Mouse (Mus musculus) lung, embryonic 14.5 days (tissue): ENCODE data around the gene Fam193a. TPM values are rescaled to one million over a fixed set of nuclear protein-coding genes. Genes with fewer than 3 reads are reported as not detected.
A peak's percentile ranks its signal among the peaks of the same experiment; 100 is the strongest.

ENCODE experiments used
- ATAC-seq: fragments of 200-750 bp; cut with Nextera tagmentation; 2 replicates; pipeline ENCODE4 v1.8.0; 2017; ENCODE audit warnings: mild to moderate bottlenecking, moderate TSS enrichment, moderate library complexity; ENCODE audit not compliant: insufficient read depth
- DNase-seq: peaks from one replicate; pipeline ENCODE4 v3.0.0-alpha.2; 2015
- H3K27ac ChIP-seq: fragments of 300-500 bp; sonication (generic); 2 replicates; pipeline ENCODE4 v1.5.1; 2014; ENCODE audit warnings: low read depth, mild to moderate bottlenecking, moderate library complexity
- H3K27me3 ChIP-seq: fragments of 300-500 bp; sonication (generic); 2 replicates; pipeline ENCODE4 v1.6.1; 2014; ENCODE audit warnings: low read length, control low read depth; ENCODE audit not compliant: insufficient read depth
- H3K36me3 ChIP-seq: fragments of 300-500 bp; sonication (generic); 2 replicates; pipeline ENCODE4 v1.6.1; 2014; ENCODE audit warnings: control low read depth; ENCODE audit not compliant: insufficient read depth
- H3K4me1 ChIP-seq: fragments of 300-500 bp; sonication (generic); 2 replicates; pipeline ENCODE4 v1.6.1; 2014; ENCODE audit warnings: antibody characterized with exemption, control low read depth; ENCODE audit not compliant: insufficient read depth
- H3K4me2 ChIP-seq: fragments of 300-500 bp; sonication (generic); 2 replicates; pipeline ENCODE4 v1.6.1; 2014; ENCODE audit warnings: mild to moderate bottlenecking
- H3K4me3 ChIP-seq: fragments of 300-500 bp; sonication (generic); 2 replicates; pipeline ENCODE4 v1.5.1; 2014; ENCODE audit warnings: low read depth, low read length
- H3K9ac ChIP-seq: fragments of 300-500 bp; sonication (generic); 2 replicates; pipeline ENCODE4 v1.6.1; 2014
- H3K9me3 ChIP-seq: fragments of 300-500 bp; sonication (generic); 2 replicates; pipeline ENCODE4 v1.6.1; 2016; ENCODE audit warnings: low read depth, low read length, control low read depth
- CTCF ChIP-seq: IDR thresholded peaks from 2 replicates; pipeline ENCODE4 v1.5.1; 2016; ENCODE audit warnings: antibody characterized with exemption, low read depth
- WGBS: fragments of 180-500 bp; shearing (Covaris S2); extraction: QIAGEN DNeasy Blood & Tissue Kit; methylation state at CpG from one replicate; pipeline ENCODE4 v1.1.7; 2014; 5-methylcytosine and 5-hydroxymethylcytosine counted together
- polyA plus RNA-seq: library from polyadenylated mRNA; unstranded; fragments of >200 nt; fragmentation: Nextera tagmentation; extraction: Ambion mirVana; gene quantifications from 2 replicates; pipeline ENCODE4 v1.2.1, GENCODE M21; 2014

The Fam193a gene
- polyA plus RNA-seq, 1 experiment from 2014 or later: 14.9 TPM

GRCm38 (mm10) chr5:34335539-34336096 lies 34.1 kb upstream of the Fam193a start:
- DNase-seq (peak; percentile 57), ATAC-seq (peak; percentile 69)
- no peak for TF ChIP-seq CTCF
- H3K9ac ChIP-seq: peak overlapping the region; percentile 99
- H3K9me3 ChIP-seq: no peaks in the 10 kb centered on the region
- no peaks in the 10 kb centered on the region for H3K27me3 ChIP-seq
- 2% methylated on average over 21 of the region's 21 CpGs for WGBS
- H3K4me3 ChIP-seq: peak overlapping the region; percentile 99
- peak overlapping the region; percentile 69 for H3K4me2 ChIP-seq
- peak overlapping the region; percentile 90 for H3K27ac ChIP-seq
- H3K36me3 ChIP-seq: no peaks in the 10 kb centered on the region
- peaks cover 7% of the 10 kb centered on the region; the same call in 1 of the 2 replicates for H3K4me1 ChIP-seq

GRCm38 (mm10) chr5:34336097-34336774 lies 33.5 kb upstream of the Fam193a start, which contains the start of gene Rnf4:
TSS of gene Rnf4 (plus strand) at chr5:34336289.
- peak; percentile 97 for ATAC-seq
- Histone ChIP-seq H3K27ac (peak within 1 kb of the TSS; percentile 99), H3K4me3 (peak within 1 kb of the TSS; percentile 99), H3K27me3 (no peaks in the 10 kb centered on the region), H3K4me1 (peaks cover 7% of the 10 kb centered on the region; the same call in 1 of the 2 replicates), H3K9me3 (no peaks in the 10 kb centered on the region), H3K4me2 (peak within 1 kb of the TSS; percentile 92), H3K36me3 (no peaks in the 10 kb centered on the region), H3K9ac (peak within 1 kb of the TSS; percentile 99)
- no peak for TF ChIP-seq CTCF
- DNase-seq: peak; percentile 99
- WGBS: under 1% methylated on average over 58 of the region's 67 CpGs

- Histone ChIP-seq H3K4me1 (peaks cover 7% of the 10 kb centered on the region; the same call in 1 of the 2 replicates), H3K9ac (peak overlapping the region; percentile 99), H3K36me3 (no peaks in the 10 kb centered on the region), H3K9me3 (no peaks in the 10 kb centered on the region), H3K27me3 (no peaks in the 10 kb centered on the region), H3K4me2 (peak overlapping the region; percentile 92), H3K27ac (peak overlapping the region; percentile 99), H3K4me3 (peak overlapping the region; percentile 99)
- no peak for TF ChIP-seq CTCF
- WGBS: under 1% methylated on average over 42 of the region's 42 CpGs
- ATAC-seq (peak; percentile 53), DNase-seq (peak; percentile 79)
Observed at GRCm38 (mm10) chr5:34336775-34337450, 32.8 kb upstream of the Fam193a start.

- DNase-seq (no peak), ATAC-seq (no peak)
- Histone ChIP-seq H3K4me3 (no peak overlapping the region), H3K4me1 (peaks cover 7% of the 10 kb centered on the region; the same call in 1 of the 2 replicates), H3K27ac (no peak overlapping the region), H3K27me3 (no peaks in the 10 kb centered on the region), H3K4me2 (no peak overlapping the region), H3K9ac (no peak overlapping the region), H3K36me3 (peaks cover 23% of the 10 kb centered on the region), H3K9me3 (no peaks in the 10 kb centered on the region)
- WGBS: 94% methylated on average over 6 of the region's 6 CpGs
- no peak for TF ChIP-seq CTCF
Observed at GRCm38 (mm10) chr5:34340246-34340645, 29.5 kb upstream of the Fam193a start.

- Histone ChIP-seq H3K36me3 (peaks cover 95% of the 10 kb centered on the region), H3K27ac (no peak overlapping the region), H3K9me3 (no peaks in the 10 kb centered on the region), H3K27me3 (no peaks in the 10 kb centered on the region), H3K4me2 (no peak overlapping the region), H3K9ac (no peak overlapping the region), H3K4me3 (no peak overlapping the region), H3K4me1 (no peaks in the 10 kb centered on the region)
- ATAC-seq (no peak), DNase-seq (no peak)
- TF ChIP-seq CTCF: no peak
- 94% methylated on average over 3 of the region's 3 CpGs for WGBS
Observed at GRCm38 (mm10) chr5:34352084-34352631, 17.6 kb upstream of the Fam193a start.

- no peak for TF ChIP-seq CTCF
- 89% methylated on average over 3 of the region's 3 CpGs for WGBS
- no peak overlapping the region for H3K27ac ChIP-seq
- H3K4me2 ChIP-seq: no peak overlapping the region
- ATAC-seq (no peak), DNase-seq (no peak)
- no peaks in the 10 kb centered on the region for H3K4me1 ChIP-seq
- H3K36me3 ChIP-seq: peaks cover 78% of the 10 kb centered on the region
- H3K9ac ChIP-seq: no peak overlapping the region
- H3K27me3 ChIP-seq: no peaks in the 10 kb centered on the region
- no peaks in the 10 kb centered on the region for H3K9me3 ChIP-seq
- H3K4me3 ChIP-seq: no peak overlapping the region
Observed at GRCm38 (mm10) chr5:34360261-34360660, 9.5 kb upstream of the Fam193a start.

- H3K36me3 ChIP-seq: peaks cover 56% of the 10 kb centered on the region
- no peak overlapping the region for H3K9ac ChIP-seq
- no peak for TF ChIP-seq CTCF
Observed at GRCm38 (mm10) chr5:34363115-34363514, 6.6 kb upstream of the Fam193a start.

More at GRCm38 (mm10) chr5:34363115-34363514, 6.6 kb upstream of the Fam193a start:
- Histone ChIP-seq H3K4me3 (no peak overlapping the region), H3K27ac (no peak overlapping the region), H3K4me2 (no peak overlapping the region), H3K9me3 (no peaks in the 10 kb centered on the region), H3K27me3 (no peaks in the 10 kb centered on the region), H3K4me1 (no peaks in the 10 kb centered on the region)
- ATAC-seq (no peak), DNase-seq (no peak)
